Mouse (Mus musculus) liver, postnatal 0 days (tissue): ENCODE measurements around the gene Pitpnm3. TPM values are rescaled to one million over a fixed set of nuclear protein-coding genes. Genes with fewer than 3 reads are reported as not detected.

Experiments used
- ATAC-seq: fragments of 200-750 bp; cut with Nextera tagmentation; 2 replicates; pipeline ENCODE4 v1.8.0; 2017; ENCODE audit warnings: mild to moderate bottlenecking, moderate library complexity
- DNase-seq: peaks from one replicate; pipeline ENCODE4 v3.0.0-alpha.2; 2016
- H3K27ac ChIP-seq: fragments of 300-500 bp; sonication (generic); 2 replicates; pipeline ENCODE4 v1.5.1; 2014; ENCODE audit warnings: antibody characterized with exemption, moderate library complexity, mild to moderate bottlenecking, low read depth
- H3K27me3 ChIP-seq: fragments of 300-500 bp; sonication (generic); 2 replicates; pipeline ENCODE4 v1.6.1; 2014; ENCODE audit warnings: low read length, control low read depth, mixed read lengths; ENCODE audit not compliant: insufficient read depth
- H3K36me3 ChIP-seq: fragments of 300-500 bp; sonication (generic); replicated peaks from 2 replicates; pipeline ENCODE4 v1.6.1; 2014; ENCODE audit warnings: mild to moderate bottlenecking, control low read depth, low read length, moderate library complexity, mixed read lengths; ENCODE audit not compliant: insufficient read depth
- H3K4me1 ChIP-seq: fragments of 300-500 bp; sonication (generic); 2 replicates; pipeline ENCODE4 v1.6.1; 2014; ENCODE audit warnings: antibody characterized with exemption, mild to moderate bottlenecking, control low read depth; ENCODE audit not compliant: insufficient read depth
- H3K4me2 ChIP-seq: fragments of 300-500 bp; sonication (generic); 2 replicates; pipeline ENCODE4 v1.6.1; 2014; ENCODE audit warnings: low read depth, mild to moderate bottlenecking, low read length, moderate library complexity, mixed read lengths
- H3K4me3 ChIP-seq: fragments of 300-500 bp; sonication (generic); 2 replicates; pipeline ENCODE4 v1.5.1; 2014; ENCODE audit warnings: low read depth, low read length
- H3K9ac ChIP-seq: fragments of 300-500 bp; sonication (generic); replicated peaks from 2 replicates; pipeline ENCODE4 v1.6.1; 2014; ENCODE audit warnings: mild to moderate bottlenecking, moderate library complexity
- H3K9me3 ChIP-seq: fragments of 300-500 bp; sonication (generic); 2 replicates; pipeline ENCODE4 v1.6.1; 2016; ENCODE audit warnings: mild to moderate bottlenecking, control low read depth, low read length, mixed read lengths
- CTCF ChIP-seq: sonication (generic); IDR thresholded peaks from 2 replicates; pipeline ENCODE4 v1.5.1; 2016; ENCODE audit warnings: antibody characterized with exemption, low read depth
- EP300 ChIP-seq: IDR thresholded peaks from 2 replicates; pipeline ENCODE4 v1.6.1; 2016; ENCODE audit warnings: antibody characterized with exemption, low read depth, mild to moderate bottlenecking
- WGBS: fragments of 180-500 bp; shearing (Covaris S2); extraction: QIAGEN DNeasy Blood & Tissue Kit; methylation state at CpG from one replicate; pipeline ENCODE4 v1.1.7; 2014; ENCODE audit not compliant: insufficient replicate concordance; 5-methylcytosine and 5-hydroxymethylcytosine counted together
- polyA plus RNA-seq: library from polyadenylated mRNA; unstranded; fragments of >200 nt; fragmentation: Nextera tagmentation; extraction: Ambion mirVana; gene quantifications from 2 replicates; pipeline ENCODE4 v1.2.1, GENCODE M21; 2015

The Pitpnm3 gene
- polyA plus RNA-seq, 1 experiment from 2014 or later, result not detected

DNA sequence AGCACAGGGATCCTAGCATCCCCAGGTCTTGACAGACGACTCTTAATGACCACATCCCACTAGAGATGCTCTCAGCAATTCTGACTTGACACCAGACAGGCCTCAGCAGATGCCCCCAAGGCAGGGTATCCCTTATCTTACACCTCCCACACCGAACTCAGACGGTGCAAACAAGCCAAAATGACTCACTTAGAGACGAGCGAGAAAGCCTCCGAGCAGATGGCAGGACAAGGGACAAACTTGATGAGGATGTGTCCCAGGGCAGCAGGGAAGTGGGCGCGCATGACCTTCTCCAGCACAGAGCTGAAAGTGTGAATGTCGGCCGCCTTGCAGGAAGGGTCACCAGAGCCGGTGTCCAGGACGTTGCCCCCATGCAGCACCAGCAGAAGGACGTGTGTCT lies 61.3 kb downstream of the Pitpnm3 start:
- H3K4me1 ChIP-seq, result no peaks in the 10 kb centered on the region
- WGBS, result 75% methylated on average over 13 of the region's 13 CpGs
- H3K9ac ChIP-seq, result no peak overlapping the region
- ATAC-seq (no peak), DNase-seq (no peak)
- H3K36me3 ChIP-seq, result no peaks in the 10 kb centered on the region
- H3K27ac ChIP-seq, result no peak overlapping the region
- no peak overlapping the region for H3K4me2 ChIP-seq
- TF ChIP-seq CTCF (no peak), EP300 (no peak)
- H3K27me3 ChIP-seq, result no peaks in the 10 kb centered on the region
- H3K4me3 ChIP-seq, result no peak overlapping the region
- no peaks in the 10 kb centered on the region for H3K9me3 ChIP-seq

DNA sequence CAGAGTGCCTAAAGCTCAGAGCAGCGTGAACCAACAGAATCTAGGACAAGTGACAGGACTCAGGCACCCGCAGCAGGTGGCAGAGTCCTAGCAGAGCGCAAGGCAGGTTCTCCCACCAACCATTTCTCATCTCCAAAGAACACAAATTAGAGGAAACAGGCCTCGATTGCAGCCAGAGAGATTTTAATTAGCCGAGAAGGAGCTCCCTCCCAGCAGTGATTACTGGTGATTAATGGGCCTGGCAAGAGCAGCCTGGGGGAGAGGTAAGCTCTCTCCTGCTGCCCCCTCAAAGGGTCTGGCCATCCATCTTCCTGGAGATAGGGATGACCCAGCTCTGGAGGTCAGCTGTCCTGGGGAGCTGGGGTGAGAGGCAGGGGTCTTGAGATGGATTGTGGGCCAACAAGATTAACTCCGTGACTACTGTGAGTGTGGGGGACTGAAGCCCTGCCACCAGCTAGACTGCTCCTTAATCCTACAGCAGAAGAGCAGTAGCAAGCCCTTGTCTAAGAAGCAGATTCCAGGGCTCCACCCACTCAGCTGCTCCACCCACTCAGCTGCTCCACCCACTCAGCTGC lies 63.2 kb downstream of the Pitpnm3 start:
- Histone ChIP-seq H3K27ac (no peak overlapping the region), H3K4me1 (no peaks in the 10 kb centered on the region), H3K9ac (no peak overlapping the region), H3K36me3 (no peaks in the 10 kb centered on the region), H3K9me3 (no peaks in the 10 kb centered on the region), H3K4me2 (no peak overlapping the region), H3K4me3 (no peak overlapping the region), H3K27me3 (no peaks in the 10 kb centered on the region)
- no peak for DNase-seq
- ATAC-seq, result no peak
- TF ChIP-seq CTCF, result no peak
- TF ChIP-seq EP300, result no peak
- WGBS, result 45% methylated on average over 6 of the region's 6 CpGs

DNA sequence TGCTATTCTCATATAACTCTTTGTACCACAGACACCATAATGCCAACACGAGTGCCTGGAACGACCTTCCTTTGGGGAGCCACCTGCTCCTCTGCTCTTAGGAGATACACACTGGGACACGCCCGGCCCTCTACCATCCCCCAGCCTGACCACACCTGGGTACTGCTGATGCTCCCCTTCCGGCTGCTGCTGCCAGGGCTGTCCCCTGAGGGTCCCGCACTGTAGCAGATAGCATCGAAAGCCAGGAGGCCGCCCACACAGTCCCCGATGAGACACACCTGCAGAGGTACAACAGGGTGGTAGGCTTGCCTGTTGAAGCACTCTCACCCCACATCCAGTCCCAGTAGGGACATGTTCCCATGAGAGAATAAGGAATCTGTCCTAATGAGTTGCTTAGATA lies 64.8 kb downstream of the Pitpnm3 start:
- WGBS, result 75% methylated on average over 9 of the region's 9 CpGs
- Histone ChIP-seq H3K27me3 (no peaks in the 10 kb centered on the region), H3K36me3 (no peaks in the 10 kb centered on the region), H3K9ac (no peak overlapping the region), H3K9me3 (no peaks in the 10 kb centered on the region), H3K4me1 (no peaks in the 10 kb centered on the region), H3K4me3 (no peak overlapping the region), H3K27ac (no peak overlapping the region), H3K4me2 (no peak overlapping the region)
- ATAC-seq (no peak), DNase-seq (no peak)
- TF ChIP-seq CTCF, result no peak

DNA sequence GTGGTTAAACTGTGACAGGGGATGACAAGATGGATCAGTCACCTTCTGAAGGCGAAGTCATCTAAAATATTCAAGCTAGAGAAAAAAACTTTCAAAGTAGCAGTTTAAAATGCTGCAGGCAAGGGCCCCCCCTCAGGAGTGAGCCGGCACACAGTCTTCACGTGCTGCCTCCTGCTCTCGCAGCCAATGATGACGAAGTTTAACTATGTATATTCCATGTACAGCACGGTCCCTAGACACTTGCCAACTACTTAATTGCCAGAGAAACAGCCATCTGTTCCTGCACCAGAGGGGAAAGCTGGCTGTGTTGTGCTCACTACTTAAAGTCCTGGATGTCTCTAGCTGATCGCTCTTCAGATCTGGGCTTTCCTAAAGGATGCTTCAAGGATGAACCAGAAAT lies 67.6 kb downstream of the Pitpnm3 start:
- Histone ChIP-seq H3K4me1 (no peaks in the 10 kb centered on the region), H3K36me3 (no peaks in the 10 kb centered on the region), H3K9ac (no peak overlapping the region), H3K4me2 (no peak overlapping the region), H3K27ac (no peak overlapping the region), H3K27me3 (no peaks in the 10 kb centered on the region), H3K4me3 (no peak overlapping the region), H3K9me3 (no peaks in the 10 kb centered on the region)
- DNase-seq (no peak), ATAC-seq (no peak)
- TF ChIP-seq CTCF (no peak), EP300 (no peak)
- 74% methylated on average over 7 of the region's 7 CpGs for WGBS

DNA sequence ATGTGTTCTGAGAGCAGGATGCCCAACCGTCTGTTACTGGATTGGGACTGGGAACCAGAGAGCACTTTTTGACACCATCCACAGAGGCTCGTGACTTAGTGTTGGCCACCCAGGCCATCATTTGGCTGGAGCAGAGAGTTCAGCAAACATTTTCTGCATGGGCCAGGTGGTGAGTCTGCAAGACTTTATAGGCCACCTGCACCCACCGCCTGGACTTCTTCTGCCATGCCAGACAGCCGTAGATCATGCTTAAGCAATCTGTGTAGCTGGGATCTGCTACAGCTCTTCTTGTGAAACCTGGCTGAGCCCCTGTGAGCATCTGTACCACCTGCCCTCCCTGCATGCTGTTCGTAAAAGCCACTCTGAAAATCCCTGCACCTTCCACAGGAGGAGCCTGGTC lies 68.3 kb downstream of the Pitpnm3 start:
- no peak for ATAC-seq
- no peaks in the 10 kb centered on the region for H3K36me3 ChIP-seq
- 71% methylated on average over 5 of the region's 5 CpGs for WGBS
- no peaks in the 10 kb centered on the region for H3K9me3 ChIP-seq
- H3K27me3 ChIP-seq, result no peaks in the 10 kb centered on the region
- H3K4me2 ChIP-seq, result no peak overlapping the region
- no peak overlapping the region for H3K4me3 ChIP-seq
- DNase-seq, result no peak
- no peak overlapping the region for H3K9ac ChIP-seq
- H3K27ac ChIP-seq, result no peak overlapping the region
- no peak for TF ChIP-seq CTCF
- no peak for TF ChIP-seq EP300
- no peaks in the 10 kb centered on the region for H3K4me1 ChIP-seq

DNA sequence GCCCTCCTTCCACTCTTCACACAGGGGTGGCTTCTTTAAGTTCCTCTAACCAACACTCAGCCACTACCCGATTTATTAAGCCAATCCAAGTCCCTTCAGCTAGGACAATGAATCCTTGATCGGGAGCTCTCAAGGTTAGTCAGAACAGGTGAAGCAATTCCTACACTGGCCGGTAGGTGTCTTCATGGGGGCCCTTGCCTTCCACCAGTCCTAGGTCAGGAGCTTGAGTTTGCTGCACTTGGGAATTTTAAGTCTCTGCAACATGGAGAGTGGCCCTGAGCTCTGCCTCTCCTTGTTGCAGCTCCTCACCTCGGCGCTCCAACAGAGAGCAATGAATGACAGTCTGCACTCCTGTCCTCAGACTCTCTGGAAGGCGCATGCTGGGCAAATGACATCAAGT lies 69.2 kb downstream of the Pitpnm3 start:
- H3K27ac ChIP-seq, result no peak overlapping the region
- DNase-seq, result peak; percentile 33

DNA sequence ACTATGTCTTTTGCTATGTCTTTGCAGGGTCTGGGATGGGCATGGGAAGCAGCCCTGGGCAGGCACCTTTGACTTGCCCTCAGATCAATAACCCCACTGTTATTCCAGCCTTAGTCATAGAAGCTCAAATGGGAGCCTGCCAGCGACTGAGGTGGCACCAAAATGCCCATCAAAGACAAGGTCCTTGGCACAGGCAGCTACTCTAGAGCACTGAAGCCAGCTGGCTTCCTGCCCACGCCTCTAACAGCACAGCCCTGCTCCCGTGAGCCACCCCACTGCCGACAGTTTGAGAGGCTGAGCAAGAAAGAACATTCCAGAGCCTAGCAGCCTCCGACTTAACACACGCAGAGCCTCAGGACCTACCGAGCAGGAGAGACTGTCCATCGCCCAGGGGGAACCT lies 70.5 kb downstream of the Pitpnm3 start:
- Histone ChIP-seq H3K36me3 (no peaks in the 10 kb centered on the region), H3K4me2 (no peak overlapping the region), H3K27me3 (no peaks in the 10 kb centered on the region), H3K4me3 (no peak overlapping the region), H3K4me1 (no peaks in the 10 kb centered on the region; the same call in 1 of the 2 replicates), H3K9me3 (no peaks in the 10 kb centered on the region), H3K9ac (no peak overlapping the region), H3K27ac (no peak overlapping the region)
- TF ChIP-seq EP300 (no peak), CTCF (no peak)
- WGBS, result 78% methylated on average over 8 of the region's 8 CpGs
- ATAC-seq (no peak), DNase-seq (no peak)

More for the DNA sequence above, 69.2 kb downstream of the Pitpnm3 start:
- WGBS, result 40% methylated on average over 6 of the region's 6 CpGs
- no peaks in the 10 kb centered on the region for H3K36me3 ChIP-seq
- no peaks in the 10 kb centered on the region for H3K27me3 ChIP-seq
- no peak for ATAC-seq
- H3K4me1 ChIP-seq, result no peaks in the 10 kb centered on the region; the same call in 1 of the 2 replicates
- H3K9me3 ChIP-seq, result no peaks in the 10 kb centered on the region
- H3K4me3 ChIP-seq, result no peak overlapping the region
- H3K4me2 ChIP-seq, result no peak overlapping the region
- no peak for TF ChIP-seq EP300
- peak; percentile 61 for TF ChIP-seq CTCF
- no peak overlapping the region for H3K9ac ChIP-seq
